Mouse (Mus musculus) bone marrow macrophage, adult 2 months (primary cell): Measurements from ENCODE around the gene Ctnna3.

Experiments used
- CTCF ChIP-seq: IDR thresholded peaks from 2 replicates; pipeline ENCODE4 v1.5.1; 2012; ENCODE audit warnings: low read depth, mild to moderate bottlenecking, low read length, moderate library complexity
- POLR2A ChIP-seq: IDR thresholded peaks from 2 replicates; pipeline ENCODE4 v1.6.1; 2012; ENCODE audit warnings: mild to moderate bottlenecking, low read depth, low read length, borderline replicate concordance

DNA sequence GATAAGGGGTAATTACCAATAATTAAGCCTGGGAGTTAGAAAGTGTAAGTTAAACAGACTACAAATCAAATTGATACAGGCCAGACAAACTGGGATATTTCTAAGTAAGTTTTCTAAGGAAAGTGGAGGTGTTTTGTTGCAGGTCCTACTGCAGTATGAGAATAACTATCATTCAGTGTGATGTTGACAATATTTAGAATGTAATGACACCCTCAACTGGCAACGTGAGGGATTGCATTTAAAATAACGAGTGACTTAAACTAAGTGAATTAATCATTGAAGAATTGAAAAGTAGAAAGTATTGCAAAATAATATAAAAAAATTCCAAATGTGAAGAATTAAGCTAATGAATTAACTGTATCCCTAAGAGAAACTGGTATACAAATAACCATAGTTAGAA, 49.0 kb downstream of the Ctnna3 start:
- TF ChIP-seq CTCF (no peak), POLR2A (no peak)
